Mouse (Mus musculus) hindbrain, embryonic 14.5 days (tissue): Measurements from ENCODE around the gene Aatk. TPM values are rescaled to one million over a fixed set of nuclear protein-coding genes. Genes with fewer than 3 reads are reported as not detected.

ENCODE experiments used
- ATAC-seq: fragments of 200-750 bp; cut with Nextera tagmentation; 2 replicates; pipeline ENCODE4 v1.8.0; 2017; ENCODE audit warnings: moderate number of reproducible peaks, mild to moderate bottlenecking, moderate TSS enrichment, moderate library complexity; ENCODE audit not compliant: low FRiP score
- DNase-seq: peaks from one replicate; pipeline ENCODE4 v3.0.0-alpha.2; 2015; ENCODE audit warnings: low spot score
- H3K27ac ChIP-seq: fragments of 300-500 bp; sonication (generic); 2 replicates; pipeline ENCODE4 v1.5.1; 2014; ENCODE audit warnings: mild to moderate bottlenecking, moderate library complexity
- H3K27me3 ChIP-seq: fragments of 300-500 bp; sonication (generic); 2 replicates; pipeline ENCODE4 v1.6.1; 2014; ENCODE audit warnings: mild to moderate bottlenecking, low read length, mixed read lengths; ENCODE audit not compliant: control insufficient read depth, insufficient read depth
- H3K36me3 ChIP-seq: fragments of 300-500 bp; sonication (generic); replicated peaks from 2 replicates; pipeline ENCODE4 v1.6.1; 2014; ENCODE audit not compliant: control insufficient read depth, insufficient read depth
- H3K4me1 ChIP-seq: fragments of 300-500 bp; sonication (generic); replicated peaks from 2 replicates; pipeline ENCODE4 v1.6.1; 2014; ENCODE audit warnings: antibody characterized with exemption, low read length, mixed read lengths; ENCODE audit not compliant: control insufficient read depth, insufficient read depth
- H3K4me2 ChIP-seq: fragments of 300-500 bp; sonication (generic); replicated peaks from 2 replicates; pipeline ENCODE4 v1.6.1; 2014; ENCODE audit warnings: mild to moderate bottlenecking, moderate library complexity
- H3K4me3 ChIP-seq: fragments of 300-500 bp; sonication (generic); replicated peaks from 2 replicates; pipeline ENCODE4 v1.5.1; 2014; ENCODE audit warnings: mild to moderate bottlenecking, low read length
- H3K9ac ChIP-seq: fragments of 300-500 bp; sonication (generic); 2 replicates; pipeline ENCODE4 v1.6.1; 2014
- H3K9me3 ChIP-seq: fragments of 300-500 bp; sonication (generic); 2 replicates; pipeline ENCODE4 v1.6.1; 2016; ENCODE audit warnings: low read length; ENCODE audit not compliant: control insufficient read depth
- WGBS: fragments of 180-500 bp; shearing (Covaris S2); extraction: QIAGEN DNeasy Blood & Tissue Kit; methylation state at CpG from one replicate; pipeline ENCODE4 v1.1.7; 2014; 5-methylcytosine and 5-hydroxymethylcytosine counted together
- polyA plus RNA-seq: library from polyadenylated mRNA; unstranded; fragments of >200 nt; fragmentation: Nextera tagmentation; extraction: Ambion mirVana; gene quantifications from 2 replicates; pipeline ENCODE4 v1.2.1, GENCODE M21; 2014

Aatk gene
- polyA plus RNA-seq, 1 experiment from 2014 or later = 49.1 TPM

DNA sequence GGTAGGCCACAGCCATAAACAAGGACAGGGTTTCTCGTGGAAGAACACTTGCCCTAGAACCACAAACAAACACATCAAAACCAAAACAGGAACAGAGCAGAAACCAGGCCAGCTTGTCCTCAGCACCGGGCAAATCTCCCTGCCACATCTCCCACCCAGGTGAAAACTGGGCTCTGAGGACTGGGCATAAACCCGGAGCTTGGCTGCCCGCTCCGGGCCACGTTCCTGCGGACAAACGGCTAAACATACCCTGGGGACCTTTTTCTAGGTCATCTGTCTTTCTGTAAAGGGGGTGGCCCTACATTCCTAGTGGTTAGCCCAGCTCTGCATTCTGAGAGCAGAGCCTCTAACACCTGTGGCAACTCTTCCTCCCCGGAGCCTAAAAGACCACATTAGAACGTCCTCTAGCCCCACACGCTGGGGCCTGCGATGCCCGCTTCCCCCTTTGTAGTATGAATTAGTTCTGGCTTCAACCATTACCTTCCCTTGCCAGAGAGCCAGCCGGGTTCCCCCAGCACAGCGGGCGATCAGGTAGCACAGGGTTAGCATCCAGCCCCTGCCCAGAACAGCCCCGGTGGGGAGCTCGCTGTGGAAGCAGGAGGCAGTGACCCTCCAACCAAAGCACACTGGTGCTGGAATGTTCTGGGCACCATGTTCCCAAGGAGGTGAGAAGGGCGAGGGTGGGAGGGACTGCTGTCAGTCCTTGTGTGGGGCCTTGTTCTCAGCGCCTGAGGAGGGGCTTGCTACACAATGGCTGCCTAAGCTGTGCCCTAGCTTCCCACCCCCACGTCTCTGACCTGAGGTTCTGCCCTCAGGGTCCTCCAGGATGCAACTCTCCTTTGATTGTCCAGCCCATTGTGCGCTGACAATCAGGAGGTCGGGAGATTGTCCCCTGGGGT, 27.2 kb downstream of the Aatk start:
- peaks cover 26% of the 10 kb centered on the region for H3K36me3 ChIP-seq
- peaks cover 16% of the 10 kb centered on the region for H3K4me1 ChIP-seq
- H3K9ac ChIP-seq = no peak overlapping the region
- H3K9me3 ChIP-seq = no peaks in the 10 kb centered on the region
- H3K27me3 ChIP-seq = no peaks in the 10 kb centered on the region
- DNase-seq (no peak), ATAC-seq (no peak)
- 38% methylated on average over 23 of the region's 23 CpGs for WGBS
- H3K4me3 ChIP-seq = no peak overlapping the region
- H3K27ac ChIP-seq = no peak overlapping the region
- no peak overlapping the region for H3K4me2 ChIP-seq

DNA sequence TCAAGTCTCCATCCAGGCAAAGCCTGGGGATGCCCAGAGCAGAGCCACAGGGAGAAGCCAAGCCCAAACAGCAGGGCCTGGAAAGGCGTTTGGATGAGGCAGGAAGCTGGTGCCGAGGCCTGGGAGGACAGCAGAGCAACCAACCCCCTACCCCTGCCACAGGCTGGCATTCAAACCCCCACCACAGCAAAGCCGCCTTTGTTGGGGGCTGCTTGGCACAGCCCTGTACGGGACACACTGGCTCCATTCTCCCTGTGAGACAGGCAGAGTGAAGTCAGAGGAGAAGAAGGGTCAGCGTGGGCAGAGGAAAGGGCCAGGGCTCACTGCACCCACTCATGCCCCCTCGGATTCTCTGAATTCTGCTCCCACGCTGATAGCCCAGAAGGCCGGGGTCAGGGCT, 30.0 kb downstream of the Aatk start:
- Histone ChIP-seq H3K27me3 (no peaks in the 10 kb centered on the region), H3K27ac (no peak overlapping the region), H3K4me3 (no peak overlapping the region), H3K9me3 (no peaks in the 10 kb centered on the region), H3K4me2 (no peak overlapping the region), H3K4me1 (peaks cover 6% of the 10 kb centered on the region; the same call in 1 of the 2 replicates), H3K9ac (no peak overlapping the region), H3K36me3 (peaks cover 43% of the 10 kb centered on the region)
- no peak for ATAC-seq
- 77% methylated on average over 8 of the region's 8 CpGs for WGBS
- DNase-seq = no peak

DNA sequence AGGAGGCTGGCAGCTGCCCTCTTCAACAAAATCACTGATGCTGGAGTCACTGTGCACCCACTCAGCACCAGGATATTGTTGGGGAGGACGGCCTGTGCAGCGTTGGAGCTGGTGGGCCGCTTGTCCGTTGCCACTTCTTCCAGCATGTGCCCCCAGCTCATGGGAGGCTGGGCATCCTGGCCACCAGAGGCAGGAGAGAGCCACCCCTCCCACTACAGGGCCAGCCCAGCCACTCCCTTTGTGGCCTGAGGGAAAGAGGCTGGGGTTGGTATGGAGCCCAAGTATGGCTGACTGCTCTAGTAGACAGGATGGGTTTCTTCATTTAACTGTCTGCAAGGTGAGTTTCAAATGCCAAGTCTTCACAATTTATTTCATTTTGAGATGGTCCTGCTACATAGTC, 32.2 kb downstream of the Aatk start:
- no peak for ATAC-seq
- no peak overlapping the region for H3K27ac ChIP-seq

DNA sequence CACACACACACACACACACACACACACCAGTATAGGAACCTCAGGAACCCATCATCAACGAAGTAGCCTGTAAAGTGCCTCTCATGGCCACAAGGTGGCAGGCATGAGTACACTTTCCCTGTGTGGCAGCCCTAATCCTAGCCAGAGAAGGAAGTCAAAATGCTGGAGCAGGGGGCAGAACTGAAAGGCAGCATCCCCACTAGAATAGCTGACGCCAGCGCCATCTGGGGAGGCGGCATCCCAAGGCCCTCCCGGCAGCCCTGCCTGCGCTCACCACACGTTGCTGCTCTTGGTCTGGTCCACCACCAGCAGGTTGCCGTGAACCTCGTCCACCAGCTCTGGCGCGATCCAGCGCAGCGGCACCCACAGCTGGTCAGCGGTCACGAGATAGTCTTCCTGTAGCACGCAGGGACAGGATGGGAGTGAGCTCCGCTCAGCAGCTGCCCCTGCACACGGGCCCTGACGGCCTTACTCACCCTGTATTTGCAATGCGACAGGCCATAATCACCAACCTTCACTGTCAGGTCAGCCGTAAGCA, 33.7 kb downstream of the Aatk start:
- Histone ChIP-seq H3K4me3 (peak overlapping the region; percentile 16; the same call in 1 of the 2 replicates), H3K4me1 (peaks cover 6% of the 10 kb centered on the region; the same call in 1 of the 2 replicates), H3K36me3 (peaks cover 59% of the 10 kb centered on the region), H3K27ac (peak overlapping the region; percentile 54; the same call in 1 of the 2 replicates), H3K27me3 (no peaks in the 10 kb centered on the region), H3K4me2 (peak overlapping the region; percentile 45), H3K9ac (peak overlapping the region; percentile 49), H3K9me3 (no peaks in the 10 kb centered on the region)
- DNase-seq = peak; percentile 89
- WGBS = 14% methylated on average over 21 of the region's 21 CpGs
- ATAC-seq = peak; percentile 67

More for the DNA sequence above, 32.2 kb downstream of the Aatk start:
- Histone ChIP-seq H3K9ac (no peak overlapping the region), H3K4me3 (no peak overlapping the region), H3K4me1 (peaks cover 6% of the 10 kb centered on the region; the same call in 1 of the 2 replicates), H3K9me3 (no peaks in the 10 kb centered on the region), H3K36me3 (peaks cover 52% of the 10 kb centered on the region), H3K27me3 (no peaks in the 10 kb centered on the region), H3K4me2 (no peak overlapping the region)
- DNase-seq = no peak
- 94% methylated on average over 4 of the region's 4 CpGs for WGBS

DNA sequence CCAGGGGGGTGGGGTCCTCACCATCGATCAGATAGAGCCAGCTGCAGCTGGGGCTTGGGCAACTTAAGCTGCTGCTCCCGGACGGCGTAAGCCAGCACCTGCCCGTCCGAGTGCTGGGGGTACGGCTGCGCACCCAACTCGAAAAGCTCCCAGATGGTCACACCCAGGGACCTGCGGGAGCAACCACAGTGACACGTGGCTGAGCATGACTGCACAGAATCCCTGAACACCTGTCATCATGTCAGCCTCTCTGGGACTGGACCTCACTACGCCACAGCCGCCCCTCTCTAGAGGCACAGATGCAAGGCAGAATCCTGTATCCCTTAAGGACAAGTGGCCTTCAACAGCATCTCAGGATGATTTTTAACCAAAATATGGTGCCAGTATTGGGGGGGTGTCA, 34.3 kb downstream of the Aatk start:
- H3K9me3 ChIP-seq = no peaks in the 10 kb centered on the region
- ATAC-seq = no peak
- no peaks in the 10 kb centered on the region for H3K27me3 ChIP-seq
- H3K9ac ChIP-seq = peak overlapping the region; percentile 12; the same call in 1 of the 2 replicates
- H3K4me3 ChIP-seq = no peak overlapping the region
- peaks cover 6% of the 10 kb centered on the region; the same call in 1 of the 2 replicates for H3K4me1 ChIP-seq
- WGBS = 73% methylated on average over 13 of the region's 13 CpGs
- no peak overlapping the region for H3K27ac ChIP-seq
- H3K36me3 ChIP-seq = peaks cover 58% of the 10 kb centered on the region
- no peak for DNase-seq
- H3K4me2 ChIP-seq = 0 out of 2 replicates have a peak overlapping the region, but pooled peaks have one; percentile 45

DNA sequence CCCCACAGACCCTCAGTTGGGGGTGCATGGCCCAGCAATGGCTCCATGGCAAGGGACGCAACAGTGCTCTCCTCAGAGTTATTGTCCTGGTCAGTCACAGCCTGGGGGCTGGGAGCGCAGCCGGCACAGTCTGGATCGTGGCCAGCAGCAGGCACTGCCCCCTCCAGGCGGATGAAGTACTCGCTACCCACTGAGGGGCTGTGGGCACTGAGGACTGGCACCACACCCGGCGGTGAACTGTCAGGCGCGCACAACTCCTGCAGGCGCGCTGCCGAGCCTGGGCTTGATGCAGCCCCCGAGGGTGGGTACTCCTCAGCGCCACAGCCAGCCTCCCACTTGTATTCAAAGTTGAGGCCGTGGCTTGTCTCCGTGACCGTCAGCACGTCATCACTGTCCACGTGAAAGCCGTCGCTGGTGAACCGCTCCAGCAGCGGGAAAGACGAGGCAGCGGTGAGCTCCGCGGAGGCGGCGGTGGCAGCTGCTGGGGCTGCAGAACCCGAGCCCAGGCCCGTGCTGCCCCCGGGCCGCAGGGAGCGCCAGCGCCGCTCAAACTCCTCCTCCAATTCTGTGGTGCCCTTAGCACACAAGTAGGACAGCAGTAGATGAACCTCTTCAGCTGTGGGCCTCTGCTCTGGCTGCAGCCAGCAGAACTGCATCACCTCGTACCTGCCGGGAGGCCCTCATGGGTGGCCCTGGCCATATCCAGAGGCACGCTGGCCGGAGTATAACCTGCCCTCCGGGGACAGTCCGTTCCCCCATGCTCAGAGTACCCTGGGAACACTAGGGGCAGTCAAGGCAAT, 35.0 kb downstream of the Aatk start:
- 38% methylated on average over 43 of the region's 43 CpGs for whole genome bisulfite sequencing
- Histone ChIP-seq H3K4me1 (peaks cover 6% of the 10 kb centered on the region; the same call in 1 of the 2 replicates), H3K9ac (peak overlapping the region; percentile 12; the same call in 1 of the 2 replicates), H3K27ac (no peak overlapping the region), H3K4me2 (peak overlapping the region; percentile 29), H3K9me3 (no peaks in the 10 kb centered on the region), H3K36me3 (peaks cover 64% of the 10 kb centered on the region), H3K4me3 (no peak overlapping the region), H3K27me3 (no peaks in the 10 kb centered on the region)
- DNase-seq = no peak
- peak; percentile 24; the same call in 1 of the 2 replicates for ATAC-seq

DNA sequence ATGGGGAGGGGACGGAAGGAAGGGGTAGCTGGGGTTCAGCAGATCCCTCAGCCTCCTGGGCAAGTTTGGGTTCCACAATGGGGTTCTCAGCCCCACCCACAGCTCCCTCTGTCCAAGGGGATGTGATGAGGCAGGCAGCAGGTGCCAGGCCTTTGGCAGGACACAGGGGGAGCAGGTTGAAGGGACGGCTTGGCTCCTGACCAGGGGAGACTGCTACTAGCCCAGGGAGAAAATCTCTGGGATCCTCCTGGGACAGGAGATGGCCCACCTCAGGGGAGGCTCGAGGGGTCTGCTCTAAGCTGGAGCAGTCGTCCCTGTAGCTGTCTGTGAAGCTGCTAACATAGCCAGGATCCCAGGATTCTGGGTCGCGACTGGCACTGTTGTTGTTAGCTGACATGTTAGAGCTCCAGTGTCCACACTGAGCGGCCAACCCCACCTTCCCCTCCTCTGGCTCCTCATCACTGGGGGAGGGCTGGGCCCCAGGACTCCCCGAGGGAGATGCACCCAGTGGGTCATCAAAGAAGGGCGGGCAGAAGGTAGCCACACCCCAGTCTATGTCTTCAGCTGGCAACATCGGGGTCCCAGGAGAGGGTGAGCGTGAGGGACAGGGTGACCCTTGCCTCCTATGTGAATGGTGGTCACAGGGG, 35.7 kb downstream of the Aatk start:
- no peaks in the 10 kb centered on the region for H3K27me3 ChIP-seq
- DNase-seq = no peak
- peaks cover 6% of the 10 kb centered on the region; the same call in 1 of the 2 replicates for H3K4me1 ChIP-seq
- H3K4me2 ChIP-seq = peak overlapping the region; percentile 29; the same call in 1 of the 2 replicates
- peak; percentile 1; the same call in 1 of the 2 replicates for ATAC-seq
- H3K36me3 ChIP-seq = peaks cover 67% of the 10 kb centered on the region
- 69% methylated on average over 11 of the region's 11 CpGs for WGBS
- H3K4me3 ChIP-seq = no peak overlapping the region
- no peak overlapping the region for H3K27ac ChIP-seq
- no peak overlapping the region for H3K9ac ChIP-seq
- H3K9me3 ChIP-seq = no peaks in the 10 kb centered on the region

DNA sequence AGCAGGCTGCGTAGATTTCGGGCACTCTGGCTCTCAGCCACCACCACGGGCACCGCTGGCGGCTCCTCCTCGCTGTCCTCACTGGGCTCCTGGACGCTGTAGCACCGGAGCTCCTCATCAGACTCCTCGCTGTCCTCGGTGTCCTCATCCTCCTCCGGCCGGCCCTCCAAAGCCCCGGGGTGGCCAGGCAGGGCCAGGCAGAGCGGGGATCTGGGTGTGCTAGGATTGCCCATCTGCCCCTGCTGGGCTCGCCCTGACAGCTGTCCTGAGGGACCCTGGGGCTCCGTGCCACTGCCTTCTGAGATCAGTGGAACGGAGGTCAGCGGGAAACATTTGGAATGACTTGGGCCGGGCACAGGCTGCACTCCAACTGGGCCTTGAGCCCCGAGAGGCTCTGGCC, 37.0 kb downstream of the Aatk start:
- DNase-seq = no peak
- ATAC-seq = no peak
- 81% methylated on average over 20 of the region's 20 CpGs for WGBS
- Histone ChIP-seq H3K9ac (no peak overlapping the region), H3K9me3 (no peaks in the 10 kb centered on the region), H3K4me2 (no peak overlapping the region), H3K4me1 (peaks cover 6% of the 10 kb centered on the region; the same call in 1 of the 2 replicates), H3K27ac (no peak overlapping the region), H3K27me3 (no peaks in the 10 kb centered on the region), H3K36me3 (peaks cover 64% of the 10 kb centered on the region), H3K4me3 (no peak overlapping the region)
